Mouse (Mus musculus) urinary bladder, postnatal 10 days (tissue): Measurements from ENCODE around the gene Gucy2c.

Experiments
- DNase-seq: peaks from one replicate; pipeline ENCODE4 v3.0.0; 2022; ENCODE audit warnings: low spot score

The Gucy2c gene

GRCm38 (mm10) chr6:136728144-136728543 lies 53.4 kb downstream of the Gucy2c start:
- no peak for DNase-seq

GRCm38 (mm10) chr6:136723171-136723570 lies 58.4 kb downstream of the Gucy2c start:
- DNase-seq = no peak

GRCm38 (mm10) chr6:136722565-136722964 lies 59.0 kb downstream of the Gucy2c start:
- no peak for DNase-seq

GRCm38 (mm10) chr6:136721925-136722324 lies 59.6 kb downstream of the Gucy2c start:
- DNase-seq = no peak

- no peak for DNase-seq
Measured at GRCm38 (mm10) chr6:136720436-136720835, 61.1 kb downstream of the Gucy2c start.

GRCm38 (mm10) chr6:136715881-136716431 lies 65.6 kb downstream of the Gucy2c start:
- DNase-seq = no peak

- no peak for DNase-seq
Measured at GRCm38 (mm10) chr6:136714097-136714496, 67.5 kb downstream of the Gucy2c start.

- DNase-seq = no peak
Measured at GRCm38 (mm10) chr6:136710408-136710807, 71.2 kb downstream of the Gucy2c start.

- no peak for DNase-seq
Measured at GRCm38 (mm10) chr6:136708597-136708996, 73.0 kb downstream of the Gucy2c start.

GRCm38 (mm10) chr6:136701878-136702277 lies 79.7 kb downstream of the Gucy2c start:
- DNase-seq = no peak

- DNase-seq = no peak
Measured at GRCm38 (mm10) chr6:136701185-136701584, 80.4 kb downstream of the Gucy2c start.

- no peak for DNase-seq
Measured at GRCm38 (mm10) chr6:136691314-136691713, 90.3 kb downstream of the Gucy2c start.

GRCm38 (mm10) chr6:136690527-136690926 lies 91.0 kb downstream of the Gucy2c start:
- no peak for DNase-seq

- DNase-seq = no peak
Measured at GRCm38 (mm10) chr6:136689790-136690413, 91.7 kb downstream of the Gucy2c start.

- no peak for DNase-seq
Measured at GRCm38 (mm10) chr6:136685433-136685832, 96.1 kb downstream of the Gucy2c start.

GRCm38 (mm10) chr6:136683410-136684334 lies 97.9 kb downstream of the Gucy2c start:
- no peak for DNase-seq

- DNase-seq = no peak
Measured at GRCm38 (mm10) chr6:136679381-136679780, 102.2 kb downstream of the Gucy2c start.

- no peak for DNase-seq
Measured at GRCm38 (mm10) chr6:136674935-136675334, 106.6 kb downstream of the Gucy2c start.

- DNase-seq = no peak
Measured at GRCm38 (mm10) chr6:136672467-136672866, 109.1 kb downstream of the Gucy2c start.

- no peak for DNase-seq
Measured at GRCm38 (mm10) chr6:136669274-136669673, 112.3 kb downstream of the Gucy2c start.

- DNase-seq = no peak
Measured at GRCm38 (mm10) chr6:136668266-136668986, 113.1 kb downstream of the Gucy2c start.

GRCm38 (mm10) chr6:136662063-136662462 lies 119.5 kb downstream of the Gucy2c start:
- no peak for DNase-seq
